Mouse (Mus musculus) liver, adult 2 months (tissue): ENCODE measurements at regions not wholly inside any gene's neighbourhood (a gene's known extent, or its start where the extent isn't known, plus 50 kb on each side); places are given as distances from the start of the nearest gene placed in this dataset.
A peak's percentile ranks its signal among the peaks of the same experiment; 100 is the strongest.

ENCODE experiments used
- DNase-seq: peaks from one replicate; pipeline ENCODE4 v3.0.0-alpha.2; 2011; ENCODE audit warnings: low read depth, low spot score; ENCODE audit errors: extremely low read depth
- H3K27ac ChIP-seq: fragments of 200-500 bp; replicated peaks from 2 replicates; pipeline ENCODE4 v1.5.1; 2012; ENCODE audit warnings: low read depth, mild to moderate bottlenecking, control low read depth, inconsistent platforms, low read length; ENCODE audit not compliant: insufficient read depth
- H3K27me3 ChIP-seq: fragments of 200-500 bp; 2 replicates; pipeline ENCODE4 v1.6.1; 2012; ENCODE audit warnings: mild to moderate bottlenecking, moderate library complexity, low read length, inconsistent platforms; ENCODE audit not compliant: control insufficient read depth, insufficient read depth
- H3K36me3 ChIP-seq: fragments of 200-500 bp; 2 replicates; pipeline ENCODE4 v1.6.1; 2012; ENCODE audit warnings: low read length, inconsistent platforms; ENCODE audit not compliant: control insufficient read depth, insufficient read depth
- H3K4me1 ChIP-seq: fragments of 200-500 bp; 2 replicates; pipeline ENCODE4 v1.6.1; 2011; ENCODE audit warnings: low read length; ENCODE audit not compliant: control insufficient read depth, insufficient read depth
- H3K4me3 ChIP-seq: fragments of 200-500 bp; 2 replicates; pipeline ENCODE4 v1.5.1; 2011; ENCODE audit warnings: low read depth, mild to moderate bottlenecking, control low read depth, low read length, moderate library complexity; ENCODE audit not compliant: insufficient read depth
- H3K79me2 ChIP-seq: fragments of 200-500 bp; 2 replicates; pipeline ENCODE4 v1.6.1; 2012; ENCODE audit warnings: inconsistent platforms, mild to moderate bottlenecking, low read length, moderate library complexity; ENCODE audit not compliant: control insufficient read depth, insufficient read depth
- H3K9ac ChIP-seq: fragments of 200-500 bp; 2 replicates; pipeline ENCODE4 v1.6.1; 2012; ENCODE audit warnings: low read depth, mild to moderate bottlenecking, control low read depth, inconsistent platforms, low read length
- CTCF ChIP-seq: fragments of 200-500 bp; IDR thresholded peaks from 2 replicates; pipeline ENCODE4 v1.5.1; 2011; ENCODE audit warnings: low read depth, low read length, control low read depth
- POLR2A ChIP-seq: fragments of 200-500 bp; IDR thresholded peaks from 2 replicates; pipeline ENCODE4 v1.6.1; 2011; ENCODE audit warnings: low read length, control low read depth; ENCODE audit not compliant: insufficient read depth; ENCODE audit errors: extremely low read depth
- WGBS: fragments of 180-500 bp; shearing (Covaris S2); methylation state at CpG from one replicate; pipeline ENCODE4 v1.1.7; 2018; 5-methylcytosine and 5-hydroxymethylcytosine counted together

DNA sequence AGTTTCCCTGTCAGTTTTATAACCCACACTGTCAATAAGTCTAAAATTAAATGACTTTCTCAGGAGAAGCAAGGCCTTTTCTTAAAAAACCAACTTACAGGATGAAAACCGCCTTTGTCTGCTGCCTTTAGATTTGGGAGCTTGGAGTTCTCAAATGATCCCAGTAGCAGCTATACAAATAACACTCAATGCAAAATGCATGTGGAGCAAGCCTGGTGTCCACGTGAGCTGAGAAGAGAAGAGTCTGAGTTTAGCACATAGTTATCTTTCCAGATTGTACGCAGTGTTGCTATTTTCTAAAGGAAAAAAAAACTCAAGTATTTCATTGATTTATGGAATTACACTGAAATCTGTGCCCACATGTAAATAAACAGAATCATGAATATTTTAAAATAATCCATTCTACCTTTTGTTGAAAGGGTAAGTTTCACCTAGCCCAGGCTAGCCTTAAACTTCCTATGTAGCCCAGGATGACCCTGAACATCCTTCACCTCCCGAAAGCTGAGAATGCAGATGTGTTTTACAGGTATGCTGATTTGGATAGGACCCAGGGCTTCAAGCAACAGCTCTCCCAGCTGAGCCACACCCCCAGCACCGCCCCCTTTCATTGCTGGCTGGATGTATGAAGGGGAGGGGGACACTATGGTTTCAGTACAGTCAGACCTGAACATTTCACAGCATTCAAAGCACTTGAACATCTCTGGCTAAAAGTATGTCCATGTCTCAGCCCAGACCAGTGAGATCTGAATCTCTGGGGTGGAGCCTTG, 262.5 kb upstream of the Tle3 start:
- H3K9ac ChIP-seq = no peak overlapping the region
- H3K27ac ChIP-seq = no peak overlapping the region
- no peaks in the 10 kb centered on the region for H3K36me3 ChIP-seq
- H3K79me2 ChIP-seq = no peaks in the 10 kb centered on the region
- no peak for DNase-seq
- no peaks in the 10 kb centered on the region for H3K27me3 ChIP-seq
- H3K4me3 ChIP-seq = no peak overlapping the region
- TF ChIP-seq CTCF (no peak), POLR2A (no peak)
- H3K4me1 ChIP-seq = peaks cover 3% of the 10 kb centered on the region
- WGBS = 85% methylated on average over 5 of the region's 5 CpGs

DNA sequence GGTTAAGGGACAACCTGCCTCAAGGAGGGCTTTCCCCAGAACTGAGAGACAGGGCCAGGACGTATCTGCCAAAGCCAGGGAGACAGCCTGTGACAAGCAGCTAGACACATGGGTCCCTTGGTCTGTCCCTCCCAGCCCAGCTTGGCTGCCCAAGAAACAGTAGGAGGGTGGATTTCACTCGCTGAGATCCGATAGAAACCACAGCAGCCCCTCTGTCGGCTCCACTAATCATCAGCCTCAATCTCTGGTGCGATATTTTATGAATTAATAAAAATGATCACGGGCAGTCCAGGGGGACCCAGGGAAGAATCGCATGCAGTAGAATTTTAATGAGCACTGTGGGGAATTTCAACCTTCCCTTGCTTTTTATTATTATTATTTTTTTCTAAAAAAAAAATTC, 261.0 kb upstream of the Tle3 start:
- Histone ChIP-seq H3K36me3 (no peaks in the 10 kb centered on the region), H3K9ac (no peak overlapping the region), H3K79me2 (no peaks in the 10 kb centered on the region), H3K27ac (no peak overlapping the region), H3K4me1 (peaks cover 3% of the 10 kb centered on the region), H3K27me3 (no peaks in the 10 kb centered on the region), H3K4me3 (no peak overlapping the region)
- WGBS = 88% methylated on average over 7 of the region's 7 CpGs
- DNase-seq = no peak
- no peak for TF ChIP-seq POLR2A
- no peak for TF ChIP-seq CTCF

DNA sequence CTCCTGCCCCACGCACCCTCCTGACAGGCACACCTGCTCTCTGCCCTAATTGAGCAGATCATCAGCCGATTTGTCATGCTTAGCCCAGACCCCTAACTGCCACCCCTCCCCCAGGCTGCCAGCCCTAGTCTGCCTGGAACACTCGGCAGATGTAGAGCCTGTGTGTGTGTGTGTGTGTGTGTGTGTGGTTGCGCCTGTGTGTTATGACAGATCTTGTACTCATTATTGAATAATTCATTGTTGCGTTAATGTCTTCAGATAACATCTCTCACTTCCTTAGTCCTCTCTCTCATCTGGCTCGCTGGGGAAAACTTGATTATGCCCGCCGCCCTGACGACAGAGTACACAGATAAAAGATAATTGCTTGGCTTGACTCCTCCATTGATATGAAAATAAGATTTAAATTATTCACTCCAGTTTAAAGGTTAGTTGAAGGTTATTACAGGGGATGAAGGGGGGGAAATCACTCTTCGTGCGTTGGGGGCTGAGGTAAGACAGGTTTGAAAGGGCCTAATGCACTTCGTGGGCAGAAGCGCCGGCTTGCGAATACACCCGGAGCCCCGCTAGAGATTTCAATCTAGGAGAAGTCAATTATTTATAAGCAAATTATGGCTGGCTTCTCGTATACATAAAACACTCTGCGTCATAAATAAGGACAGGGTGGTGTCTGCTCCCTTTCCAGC, 260.3 kb upstream of the Tle3 start:
- TF ChIP-seq CTCF (no peak), POLR2A (no peak)
- Histone ChIP-seq H3K36me3 (no peaks in the 10 kb centered on the region), H3K27ac (no peak overlapping the region), H3K27me3 (no peaks in the 10 kb centered on the region), H3K9ac (no peak overlapping the region), H3K79me2 (no peaks in the 10 kb centered on the region), H3K4me1 (peaks cover 3% of the 10 kb centered on the region), H3K4me3 (no peak overlapping the region)
- no peak for DNase-seq
- 86% methylated on average over 19 of the region's 19 CpGs for WGBS

DNA sequence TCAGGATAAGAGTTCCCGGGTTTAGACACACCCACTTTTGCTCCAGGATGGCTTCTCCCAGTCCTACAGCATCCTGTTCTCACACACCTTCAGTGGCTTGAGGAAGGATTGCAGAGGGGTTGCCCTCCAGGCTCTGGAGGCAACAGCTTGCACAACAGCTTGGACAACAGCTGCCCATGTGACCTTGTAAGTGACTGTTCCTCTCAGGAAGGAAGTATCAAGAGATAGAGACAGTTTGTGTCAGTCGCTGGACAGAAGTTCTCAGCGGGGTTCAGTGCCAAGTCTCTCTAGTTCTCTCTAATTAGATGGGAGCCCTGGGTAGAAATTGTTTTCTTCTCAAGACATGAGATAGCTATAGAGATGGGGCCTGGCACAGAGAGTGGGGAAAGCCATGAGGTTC, 252.9 kb upstream of the Tle3 start:
- Histone ChIP-seq H3K36me3 (no peaks in the 10 kb centered on the region), H3K4me1 (peaks cover 25% of the 10 kb centered on the region), H3K27ac (no peak overlapping the region), H3K27me3 (no peaks in the 10 kb centered on the region), H3K4me3 (no peak overlapping the region), H3K79me2 (no peaks in the 10 kb centered on the region), H3K9ac (no peak overlapping the region)
- DNase-seq = peak; percentile 62
- TF ChIP-seq POLR2A (no peak), CTCF (no peak)
- 47% methylated on average over 3 of the region's 3 CpGs for WGBS

DNA sequence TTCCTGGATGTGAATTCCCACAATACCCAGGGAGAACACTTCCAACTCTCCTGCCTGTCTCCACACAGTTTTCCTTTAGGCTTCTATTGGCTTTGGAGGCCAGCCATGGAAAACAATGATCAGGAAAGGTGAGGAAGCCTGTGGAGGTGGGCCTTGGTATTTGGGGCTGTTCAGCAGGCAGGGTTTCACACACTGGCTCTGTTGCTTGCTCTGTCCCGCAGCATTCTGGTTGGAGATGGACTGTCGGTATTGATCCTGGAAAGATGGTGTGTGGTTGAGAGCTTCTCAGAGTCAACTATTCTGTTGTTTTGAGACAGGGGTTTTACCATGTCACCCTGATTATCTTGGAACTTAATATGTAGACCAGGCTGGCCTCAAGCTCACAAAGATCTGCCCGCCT, 251.6 kb upstream of the Tle3 start:
- TF ChIP-seq POLR2A = no peak
- no peak for TF ChIP-seq CTCF
- no peak overlapping the region for H3K4me3 ChIP-seq
- no peaks in the 10 kb centered on the region for H3K36me3 ChIP-seq
- H3K79me2 ChIP-seq = no peaks in the 10 kb centered on the region
- peak; percentile 66 for DNase-seq
- H3K27ac ChIP-seq = peak overlapping the region; percentile 10
- 33% methylated on average over 3 of the region's 3 CpGs for WGBS
- no peak overlapping the region for H3K9ac ChIP-seq
- no peaks in the 10 kb centered on the region for H3K27me3 ChIP-seq
- H3K4me1 ChIP-seq = peaks cover 25% of the 10 kb centered on the region

DNA sequence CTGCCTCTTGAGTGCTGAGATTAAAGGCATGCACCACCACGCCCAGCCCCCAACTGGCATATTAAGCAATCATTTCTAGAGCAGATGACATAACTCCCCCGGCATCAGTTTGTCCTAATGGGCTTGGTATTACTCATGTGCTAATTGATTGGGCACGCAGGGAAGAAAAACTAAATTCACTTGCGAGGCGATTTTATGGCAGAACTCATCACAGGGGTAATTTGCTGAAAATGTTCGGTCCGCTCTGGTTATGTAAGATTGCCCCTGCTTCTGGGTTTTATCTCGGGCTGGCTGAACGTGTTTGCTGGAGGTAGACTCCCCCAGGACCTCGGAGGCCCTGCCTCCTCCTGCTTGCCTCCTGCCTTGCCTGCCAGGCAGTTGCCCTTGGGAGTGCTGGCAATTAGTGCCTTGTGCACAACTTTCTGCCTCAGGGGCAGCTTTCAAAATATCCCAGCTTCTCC, 251.2 kb upstream of the Tle3 start:
- Histone ChIP-seq H3K9ac (no peak overlapping the region), H3K4me1 (peaks cover 25% of the 10 kb centered on the region), H3K27me3 (no peaks in the 10 kb centered on the region), H3K27ac (peak overlapping the region; percentile 53), H3K36me3 (no peaks in the 10 kb centered on the region), H3K79me2 (no peaks in the 10 kb centered on the region), H3K4me3 (no peak overlapping the region)
- TF ChIP-seq CTCF (no peak), POLR2A (no peak)
- peak; percentile 78 for DNase-seq
- 27% methylated on average over 10 of the region's 10 CpGs for WGBS
